Mouse (Mus musculus) granulocyte monocyte progenitor cell, adult 5-6 weeks (primary cell): ENCODE measurements around the gene Gm35549. TPM values are rescaled to one million over a fixed set of nuclear protein-coding genes. Genes with fewer than 3 reads are reported as not detected.
"Not testable (repeated sequence)": the region's sequence is repeated elsewhere in the genome, so short reads cannot be mapped to it uniquely, and the experiment has no call there.

ENCODE experiments used
- ATAC-seq: replicated peaks from 2 replicates; pipeline ENCODE4 v1.8.0; 2016; ENCODE audit warnings: mild to moderate bottlenecking, moderate TSS enrichment, inconsistent platforms; ENCODE audit not compliant: poor library complexity, severe bottlenecking
- total RNA-seq, 2 experiments: library from RNA; stranded (forward) in 1 of 2; stranded (reverse) in 1 of 2; fragments of 200-712, 200-1000 nt in 1 of 2; fragments of >200 nt in 1 of 2; fragmentation: Nextera tagmentation in 1 of 2; gene quantifications; 2 replicates each; pipeline ENCODE4 v1.2.3; 2014 to 2017

Gene Gm35549
- total RNA-seq (2014; fragmentation: Nextera tagmentation): not detected in 2 replicates
- total RNA-seq (2017): not detected in 2 replicates

DNA sequence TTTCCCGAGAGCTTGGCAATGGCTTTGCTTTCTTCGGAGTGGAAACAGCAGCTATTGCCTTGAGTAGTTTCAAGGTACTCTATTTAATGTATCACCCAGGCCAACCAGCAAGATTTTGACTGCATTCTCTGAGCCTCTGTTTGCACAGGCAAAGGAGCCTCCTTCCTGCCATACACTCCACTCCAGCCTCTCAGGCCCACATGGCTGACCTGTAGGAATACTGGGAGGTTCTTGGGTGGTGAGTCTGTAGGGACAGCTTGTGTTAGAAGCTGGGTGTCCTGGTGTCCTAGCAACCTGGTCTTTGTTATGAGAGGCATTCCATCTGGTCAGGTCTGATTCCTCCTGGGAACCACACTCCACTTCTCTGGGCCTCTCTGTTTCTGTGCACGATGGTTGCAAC, at the start of gene Gm35549:
Gm35549 (minus strand) TSS at position 276 of the 400 bp plus-strand sequence.
- no peak for ATAC-seq

DNA sequence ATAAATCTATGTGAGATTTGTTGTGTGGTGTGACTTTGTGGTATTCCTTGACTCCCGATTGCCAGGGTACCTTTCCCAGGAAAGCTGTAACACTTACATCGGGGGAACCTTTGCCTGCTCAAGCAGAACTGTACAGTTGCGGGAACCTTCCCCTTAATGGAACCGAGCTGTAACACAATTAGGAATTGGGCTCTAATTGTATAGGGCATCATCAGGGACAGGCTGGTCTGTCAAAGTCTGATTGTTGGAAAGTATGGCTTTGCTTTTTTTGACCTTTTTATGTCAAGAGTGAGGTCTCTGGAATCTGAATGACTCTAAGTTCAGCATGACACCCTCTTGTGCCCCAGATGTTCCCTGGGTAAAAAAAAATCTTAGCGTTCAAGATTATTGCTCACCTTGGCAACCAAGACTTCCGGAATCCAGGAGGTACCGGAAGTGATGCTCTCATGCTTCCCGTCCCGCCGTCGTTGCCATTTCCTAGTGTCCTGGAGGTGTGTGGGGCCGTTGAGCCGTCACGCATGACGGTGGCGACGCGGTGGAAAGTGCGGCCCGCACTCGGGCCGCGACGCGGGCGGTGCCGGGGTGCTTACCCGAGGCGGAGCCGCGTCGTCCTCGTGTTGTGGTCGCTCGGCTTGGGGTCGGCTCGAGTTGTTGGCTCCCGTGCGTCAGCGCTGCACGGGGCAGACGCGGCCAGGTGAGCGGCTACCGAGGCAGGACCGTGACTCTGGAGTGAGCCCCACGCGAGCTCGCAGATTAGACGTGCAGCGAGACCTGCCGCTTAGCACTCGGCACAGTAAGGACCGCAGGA, 42.7 kb upstream of the Gm35549 start:
- peak; percentile 88 for ATAC-seq

DNA sequence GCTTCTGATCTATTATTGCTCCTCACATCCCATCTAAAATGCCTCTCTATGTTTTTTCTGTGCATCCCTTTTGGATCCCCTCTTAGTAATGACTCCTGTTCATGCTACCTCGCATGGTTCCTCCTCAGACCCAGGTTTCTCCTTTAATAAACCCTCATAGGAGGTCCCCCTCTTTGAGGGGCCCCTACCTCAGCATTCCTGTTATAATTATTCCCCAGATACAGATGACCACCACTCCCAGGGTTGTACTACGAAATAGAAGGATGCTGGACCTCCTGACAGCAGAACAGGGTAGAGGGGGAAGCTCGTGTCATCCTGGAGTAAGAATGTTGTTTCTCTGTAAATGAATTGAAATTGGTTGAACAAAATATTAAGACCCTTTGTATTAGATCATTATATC, 41.5 kb upstream of the Gm35549 start, which contains the start of gene Zkscan7:
Zkscan7 (plus strand) TSS at position 301 of the 400 bp plus-strand sequence.
- ATAC-seq: no peak

DNA sequence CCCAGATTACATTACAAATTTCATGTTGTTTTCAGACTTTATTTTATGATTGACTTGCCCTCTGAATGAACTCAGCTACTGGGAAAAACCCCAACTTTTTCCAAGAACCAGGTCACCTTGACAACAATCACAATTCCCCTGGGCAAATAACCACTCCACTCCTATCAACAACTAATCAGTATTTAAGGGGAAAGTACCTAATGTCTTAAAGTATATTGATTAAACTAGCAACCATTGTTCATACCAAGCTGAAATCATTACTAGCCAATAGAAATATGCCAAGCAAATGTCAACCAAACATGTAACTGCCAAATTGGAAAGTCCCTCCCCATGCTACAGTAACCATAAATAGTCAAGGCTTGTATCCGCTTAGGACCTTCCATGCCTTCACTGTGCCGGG, 31.3 kb upstream of the Gm35549 start:
- no peak for ATAC-seq

DNA sequence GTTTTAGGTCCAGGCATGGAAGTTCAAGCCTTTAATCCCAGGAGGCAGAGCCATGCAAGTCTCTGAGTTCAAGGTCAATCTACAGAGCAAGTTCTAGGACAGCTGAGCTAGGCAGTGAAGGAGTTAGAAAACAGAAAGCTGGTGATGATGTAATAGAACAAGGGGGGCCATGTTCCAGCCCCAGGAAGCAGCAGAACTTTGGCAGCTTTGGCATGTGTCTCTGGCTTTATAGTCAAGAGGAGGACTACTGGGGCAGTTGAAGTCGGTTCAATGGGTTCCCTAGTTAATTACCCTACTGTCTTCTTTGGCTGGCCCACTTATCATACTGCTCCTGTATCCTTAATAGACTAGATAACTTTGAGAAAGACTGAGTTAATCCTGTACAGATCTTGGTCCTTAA, 30.8 kb upstream of the Gm35549 start:
- ATAC-seq: no peak

DNA sequence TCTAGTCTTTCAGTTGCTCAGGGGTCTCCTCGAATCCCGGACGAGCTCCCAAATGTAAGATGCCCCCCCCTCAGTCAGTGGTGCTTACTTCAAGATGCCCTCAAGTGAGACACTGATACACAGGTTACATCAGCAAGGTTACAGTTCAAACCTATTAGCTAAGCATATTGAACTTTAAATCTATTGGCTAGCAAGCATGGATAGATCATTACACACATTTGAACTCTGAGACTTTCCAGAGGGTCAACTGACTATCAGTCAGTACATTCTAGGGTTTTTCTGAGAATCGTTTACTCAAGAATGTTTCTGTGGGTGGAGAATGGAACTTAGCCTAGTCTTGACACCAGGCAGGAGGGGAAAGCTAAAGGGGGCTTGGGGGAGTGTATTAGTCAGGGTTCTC, 28.8 kb upstream of the Gm35549 start:
- no peak for ATAC-seq

DNA sequence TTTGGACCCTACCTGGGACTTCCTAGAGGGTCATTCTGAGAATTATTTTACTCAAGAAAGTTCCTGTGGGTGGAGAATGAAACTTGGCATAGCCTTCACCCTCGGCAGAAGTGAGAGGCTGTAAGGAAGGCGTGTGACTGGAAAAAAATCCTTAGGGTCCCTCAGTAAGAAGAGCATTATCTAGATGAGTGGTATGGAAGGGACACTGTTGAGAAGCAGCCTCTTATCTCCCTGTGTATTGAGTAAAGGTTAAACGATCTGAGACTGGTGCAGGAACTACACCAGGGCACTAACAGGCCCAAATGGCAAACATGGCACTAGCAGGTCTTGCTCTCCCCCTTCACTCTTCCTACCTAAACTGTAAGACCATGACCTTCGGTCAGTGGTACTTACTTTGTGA, 22.4 kb upstream of the Gm35549 start:
- ATAC-seq: no peak

DNA sequence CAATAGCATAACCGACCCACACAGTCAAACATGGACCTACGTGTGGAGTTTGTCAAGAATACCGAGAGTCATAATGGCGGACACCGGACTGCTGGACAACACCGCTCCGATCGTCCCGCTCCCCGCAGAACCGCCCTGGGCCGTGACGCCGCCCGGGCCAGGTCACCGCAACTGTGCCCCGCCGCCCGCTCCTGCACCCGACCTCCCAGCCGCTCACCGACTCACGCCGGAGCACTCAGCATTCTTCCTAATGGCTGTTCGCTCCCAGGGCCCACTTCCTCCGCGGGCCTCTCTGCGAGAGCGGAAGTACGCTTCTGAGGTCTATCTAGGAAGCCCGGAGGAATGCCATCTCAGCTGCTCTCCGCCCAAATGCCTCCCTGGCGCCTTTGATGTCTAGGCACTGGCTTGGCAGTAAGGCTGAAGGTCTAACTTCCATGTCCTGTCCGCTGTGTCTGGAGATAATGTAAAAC, 21.9 kb upstream of the Gm35549 start, which contains the start of gene Zfp445:
Zfp445 (minus strand) TSS at position 310 of the 470 bp plus-strand sequence.
- peak; percentile 99 for ATAC-seq

DNA sequence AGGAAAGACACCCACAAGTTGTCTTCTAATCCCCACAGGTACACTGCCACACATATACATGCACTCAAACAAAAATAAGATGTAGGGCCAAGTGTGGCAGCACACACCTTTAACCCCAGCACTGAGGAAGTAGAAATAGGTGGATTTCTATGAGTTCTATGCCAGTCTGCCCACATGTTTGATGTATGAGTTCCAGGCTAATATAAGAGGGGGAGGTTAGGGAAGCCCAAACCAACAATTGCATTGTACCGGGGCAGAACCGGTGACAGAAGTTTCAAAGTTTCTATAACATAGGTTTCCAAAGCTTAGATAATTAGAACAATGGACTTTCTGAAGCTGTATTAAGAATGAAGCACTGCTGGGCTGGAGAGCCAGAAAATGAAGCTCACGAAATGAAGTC, 21.0 kb upstream of the Gm35549 start:
- ATAC-seq: no peak

DNA sequence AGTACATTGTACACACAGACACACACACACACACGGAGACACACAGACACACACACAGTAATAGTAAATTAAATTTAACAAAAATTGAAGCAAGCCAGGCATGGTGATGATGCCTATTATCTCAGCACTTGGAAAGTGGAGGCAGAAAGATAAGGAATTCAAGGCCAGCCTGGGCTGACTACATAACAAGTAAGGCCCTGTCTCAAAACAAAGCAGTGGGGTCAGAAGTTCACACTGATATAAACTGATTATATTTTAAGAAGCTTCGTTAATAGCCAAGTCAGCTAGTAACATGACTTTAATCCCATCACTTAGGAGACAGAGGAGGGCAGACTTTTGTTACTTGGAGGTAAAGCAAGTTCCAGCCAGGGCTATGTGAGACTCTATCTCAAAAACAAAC, 19.9 kb upstream of the Gm35549 start:
- ATAC-seq: no peak

DNA sequence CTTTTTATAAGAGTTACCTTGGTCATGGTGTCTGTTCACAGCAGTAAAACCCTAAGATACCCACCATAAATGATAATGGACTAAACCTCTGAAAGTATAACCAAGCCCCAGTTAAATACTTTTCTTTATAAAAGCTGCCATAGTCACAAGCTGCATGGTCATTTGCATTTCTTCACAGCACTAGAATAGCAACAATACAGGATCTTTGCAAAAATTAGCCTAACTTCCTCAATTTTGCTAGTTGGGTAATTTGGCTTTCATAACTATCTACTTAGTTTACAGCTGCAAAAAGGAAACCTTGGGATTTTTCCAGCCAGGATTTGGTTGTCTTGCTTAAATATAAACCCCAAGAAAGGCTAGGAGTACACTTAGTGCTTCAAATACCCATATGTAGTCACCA, 16.9 kb upstream of the Gm35549 start:
- ATAC-seq: peak; percentile 74

DNA sequence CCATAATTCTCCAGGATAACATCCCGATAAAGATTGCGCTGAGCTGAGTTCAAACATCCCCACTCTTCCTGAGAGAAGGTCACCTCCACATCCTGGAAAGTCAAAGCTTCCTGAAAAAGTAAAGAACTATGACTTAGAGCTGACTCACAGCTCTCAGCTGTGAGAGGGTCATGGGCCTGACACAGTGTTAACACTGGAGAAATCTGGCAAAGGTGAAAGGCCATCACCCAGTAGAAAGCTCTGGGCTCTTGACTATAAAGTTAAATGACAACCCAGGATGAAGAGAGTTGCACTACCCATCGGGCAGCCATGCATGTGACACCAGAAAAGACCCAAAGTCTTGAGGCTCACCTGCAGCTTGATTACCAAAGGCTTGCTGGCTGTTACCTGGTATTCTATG, 12.9 kb upstream of the Gm35549 start:
- ATAC-seq: no peak

DNA sequence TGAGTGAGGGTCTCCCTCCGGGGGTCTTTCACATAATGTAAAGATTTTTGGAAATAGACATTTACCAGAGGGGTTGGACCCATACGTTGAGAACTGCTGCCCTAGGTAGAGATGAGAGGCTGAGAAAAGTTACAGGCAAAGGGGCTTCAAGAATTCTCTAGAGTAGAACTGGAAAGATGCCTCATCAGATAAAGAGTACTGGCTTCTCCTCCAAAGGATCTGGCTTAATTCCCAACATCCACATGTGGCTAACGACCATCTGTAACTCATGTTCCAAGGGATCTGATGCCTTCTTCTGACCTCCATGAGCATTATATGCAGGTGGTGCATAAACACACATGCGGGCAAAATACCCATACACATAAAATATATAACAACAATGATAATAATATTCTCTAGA, 11.8 kb upstream of the Gm35549 start:
- ATAC-seq: no peak

DNA sequence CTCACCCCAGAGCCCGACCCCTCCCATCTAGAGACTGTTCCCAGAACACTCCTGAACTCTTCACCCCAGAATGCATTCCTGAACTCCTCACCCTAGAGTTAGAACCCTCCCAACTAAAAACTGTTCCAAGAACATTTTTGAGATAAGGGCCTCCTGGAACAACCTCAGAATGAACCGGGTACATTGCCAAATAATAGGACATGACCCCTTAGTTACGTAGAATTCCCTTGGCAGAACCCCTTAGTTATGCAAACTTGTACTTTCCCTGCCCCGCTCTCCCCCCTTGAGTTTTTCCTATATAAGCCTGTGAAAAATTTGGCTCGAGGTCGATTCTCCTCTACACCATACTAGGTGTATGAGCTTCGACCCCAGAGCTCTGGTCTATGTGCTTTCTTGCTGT, 11.3 kb upstream of the Gm35549 start:
- not testable (repeated sequence) for ATAC-seq

DNA sequence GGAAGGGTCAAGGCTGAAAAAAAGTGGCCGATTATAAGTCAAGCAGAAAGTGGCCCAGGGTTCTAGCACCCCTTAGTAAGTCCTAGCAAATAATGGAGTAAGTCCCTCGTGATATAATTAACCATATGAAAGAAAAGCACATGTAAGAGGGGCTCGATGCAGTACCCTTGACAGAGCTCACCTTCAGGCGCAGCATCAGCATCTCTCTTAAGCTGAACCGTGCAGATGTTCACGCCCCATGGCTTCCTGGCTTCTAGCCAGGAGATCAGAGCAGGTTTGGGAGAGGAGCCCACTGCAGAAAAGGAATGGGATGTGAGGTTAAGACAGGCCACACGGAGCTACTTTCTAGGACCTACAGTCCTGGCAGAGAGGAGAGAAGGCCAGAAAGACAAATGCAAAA, 10.7 kb upstream of the Gm35549 start:
- ATAC-seq: no peak

DNA sequence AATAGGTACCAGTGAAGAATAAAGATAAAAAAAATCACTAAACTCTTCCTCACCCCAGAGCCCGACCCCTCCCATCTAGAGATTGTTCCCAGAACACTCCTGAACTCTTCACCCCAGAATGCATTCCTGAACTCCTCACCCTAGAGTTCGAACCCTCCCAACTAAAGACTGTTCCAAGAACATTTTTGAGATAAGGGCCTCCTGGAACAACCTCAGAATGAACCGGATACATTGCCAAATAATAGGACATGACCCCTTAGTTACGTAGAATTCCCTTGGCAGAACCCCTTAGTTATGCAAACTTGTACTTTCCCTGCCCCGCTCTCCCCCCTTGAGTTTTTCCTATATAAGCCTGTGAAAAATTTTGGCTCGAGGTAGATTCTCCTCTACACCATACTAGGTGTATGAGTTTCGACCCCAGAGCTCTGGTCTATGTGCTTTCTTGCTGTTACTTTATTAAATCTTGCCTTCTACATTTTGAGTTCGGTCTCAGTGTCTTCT, 4.0 kb upstream of the Gm35549 start:
- ATAC-seq: not testable (repeated sequence)

DNA sequence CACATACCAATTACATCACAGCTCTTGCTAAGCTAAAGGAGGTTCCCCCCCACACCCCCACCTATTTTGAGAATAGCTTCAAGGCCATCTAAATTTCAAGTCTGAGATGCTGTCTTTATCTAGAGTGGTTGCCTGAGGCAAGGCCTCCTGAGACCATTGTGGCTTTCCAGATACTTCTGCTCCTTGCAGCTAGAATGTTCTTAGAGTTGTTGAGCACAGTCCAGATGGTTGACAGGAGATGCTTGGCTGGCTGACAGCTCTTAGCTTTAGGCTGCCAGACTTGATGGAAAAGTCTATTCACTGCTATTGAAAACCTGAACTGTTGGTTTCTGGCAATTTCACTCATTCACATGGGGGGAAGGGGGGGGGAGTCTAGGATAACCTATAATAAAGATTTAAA, 2.3 kb upstream of the Gm35549 start:
- no peak for ATAC-seq

DNA sequence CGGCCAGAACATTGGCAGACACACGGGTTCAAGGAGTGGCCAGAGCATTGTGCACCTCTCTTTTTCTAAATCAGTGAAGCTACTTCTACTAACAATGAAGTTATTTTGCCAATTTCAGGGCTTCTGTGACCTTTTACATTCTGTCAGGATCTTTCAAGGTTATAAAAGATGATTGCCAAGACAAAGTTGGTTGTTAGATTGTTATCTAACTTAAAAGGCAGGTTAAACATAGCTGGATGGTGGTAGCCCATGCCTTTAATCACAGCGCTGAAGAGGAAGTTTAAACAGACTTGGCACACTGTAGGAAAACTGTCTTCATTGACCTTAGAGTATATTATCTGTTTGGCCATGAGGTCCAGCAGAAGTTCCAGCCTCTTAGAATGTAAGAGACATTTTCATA, 1.8 kb upstream of the Gm35549 start:
- no peak for ATAC-seq

DNA sequence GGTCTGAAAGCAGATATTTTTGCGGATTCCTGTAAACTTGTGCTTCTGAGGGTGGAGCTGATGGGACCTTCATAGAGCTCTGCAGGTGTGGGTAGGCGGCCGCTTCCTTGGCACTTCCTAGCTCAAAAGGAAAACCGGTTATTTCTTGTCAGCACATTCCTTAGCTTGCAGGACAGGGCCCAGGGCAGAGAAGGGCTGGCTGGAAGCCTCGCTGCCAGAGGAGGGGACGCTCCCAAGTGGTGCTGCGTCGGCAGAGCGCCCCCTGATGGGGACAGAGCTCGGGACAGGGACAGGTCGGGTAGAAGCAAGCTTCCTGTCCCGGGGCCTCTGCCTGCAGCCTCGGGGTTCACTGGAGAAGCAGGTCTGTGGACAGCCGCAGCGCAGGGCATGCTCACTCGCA, 6.2 kb downstream of the Gm35549 start:
- no peak for ATAC-seq

DNA sequence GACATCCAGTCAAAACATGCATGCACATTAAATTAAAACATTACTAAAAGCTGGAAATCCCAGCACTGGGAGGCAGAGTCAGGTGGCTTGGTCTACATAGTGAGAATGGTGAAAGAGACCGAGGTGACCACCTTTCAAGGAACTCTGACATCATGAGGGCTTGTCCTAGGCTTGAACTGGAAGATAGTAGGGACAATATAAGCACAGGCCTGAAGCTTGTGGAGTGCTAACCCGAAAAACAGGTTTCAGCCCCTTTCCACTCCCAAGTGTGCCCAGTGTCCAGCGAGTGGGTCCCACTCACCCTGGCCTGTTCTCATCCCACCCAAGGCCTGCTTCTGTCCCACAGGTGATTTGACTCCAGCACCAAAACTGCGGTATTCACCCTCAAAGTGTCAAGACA, 6.6 kb downstream of the Gm35549 start:
- no peak for ATAC-seq

DNA sequence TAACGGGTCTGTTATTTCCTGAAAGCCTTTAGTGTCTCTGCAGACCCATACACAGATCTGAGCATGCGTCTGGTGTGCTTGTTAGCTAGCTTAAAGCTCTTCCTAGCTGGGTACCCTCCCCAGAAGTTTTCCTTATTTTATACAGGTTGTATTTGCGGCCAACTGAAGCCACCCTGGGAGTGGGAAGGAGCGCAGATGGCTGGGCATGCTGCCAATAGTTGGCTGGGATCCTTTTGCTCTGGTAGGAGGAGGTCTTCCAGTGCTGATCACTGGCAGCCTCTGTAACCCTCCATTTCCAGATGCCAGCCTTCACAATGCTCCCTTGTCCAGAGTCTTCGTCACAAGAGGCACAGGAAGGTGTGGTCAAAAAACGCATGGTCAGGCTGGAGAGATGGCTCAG, 7.0 kb downstream of the Gm35549 start:
- ATAC-seq: no peak

DNA sequence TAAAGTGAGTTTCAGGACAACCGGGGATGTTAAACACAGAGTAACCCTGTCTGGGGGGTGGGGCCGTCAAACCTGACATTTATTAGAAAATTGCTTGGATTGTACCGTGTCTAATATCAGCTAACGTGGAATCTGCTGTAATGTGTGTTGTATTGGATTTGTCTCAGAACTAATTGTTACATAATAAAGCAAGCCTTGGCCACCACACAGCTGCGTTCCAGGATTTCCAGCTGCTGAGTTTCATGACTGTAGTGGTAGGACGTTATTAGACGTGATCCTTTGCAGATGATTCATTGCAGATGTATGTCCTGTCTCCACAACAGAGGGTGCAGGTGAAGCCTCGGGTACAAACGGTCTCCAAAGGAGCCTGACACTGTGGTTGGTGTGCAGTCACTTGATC, 7.7 kb downstream of the Gm35549 start:
- ATAC-seq: no peak
